Mouse (Mus musculus): ENCODE data around the gene Armc3.
"Not testable (repeated sequence)": the region's sequence is repeated elsewhere in the genome, so short reads cannot be mapped to it uniquely, and the experiment has no call there.

The Armc3 gene

GRCm38 (mm10) chr2:19275602-19276539 lies 76.8 kb downstream of the Armc3 start:
- DNase-seq = peak; percentile 77 to 79

DNA sequence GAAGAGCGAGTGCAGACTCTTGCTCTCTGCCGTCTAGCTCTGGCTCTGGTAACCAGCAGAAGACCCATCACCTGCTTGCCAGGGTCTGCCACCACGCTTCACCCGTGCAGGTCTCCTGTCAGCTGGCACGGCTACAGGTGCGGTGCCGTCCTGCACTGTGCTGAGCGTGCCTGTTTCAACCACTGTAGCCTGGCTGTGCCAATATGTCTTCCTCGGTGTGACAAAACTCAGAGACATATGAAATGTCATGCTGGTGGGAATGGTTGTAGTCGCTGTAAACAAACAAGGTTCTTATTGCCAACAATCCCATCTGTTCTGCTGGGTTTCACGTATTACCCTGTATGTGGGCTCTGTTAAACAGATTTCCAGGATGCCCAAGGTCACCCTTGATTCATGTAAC lies 81.2 kb downstream of the Armc3 start:
- DNase-seq = no peak

GRCm38 (mm10) chr2:19292366-19292765 lies 93.3 kb downstream of the Armc3 start:
- DNase-seq = no peak

- DNase-seq = peak; percentile 25 to 41
These were observed 101.4 kb downstream of the Armc3 start for GRCm38 (mm10) chr2:19300345-19301089.

DNA sequence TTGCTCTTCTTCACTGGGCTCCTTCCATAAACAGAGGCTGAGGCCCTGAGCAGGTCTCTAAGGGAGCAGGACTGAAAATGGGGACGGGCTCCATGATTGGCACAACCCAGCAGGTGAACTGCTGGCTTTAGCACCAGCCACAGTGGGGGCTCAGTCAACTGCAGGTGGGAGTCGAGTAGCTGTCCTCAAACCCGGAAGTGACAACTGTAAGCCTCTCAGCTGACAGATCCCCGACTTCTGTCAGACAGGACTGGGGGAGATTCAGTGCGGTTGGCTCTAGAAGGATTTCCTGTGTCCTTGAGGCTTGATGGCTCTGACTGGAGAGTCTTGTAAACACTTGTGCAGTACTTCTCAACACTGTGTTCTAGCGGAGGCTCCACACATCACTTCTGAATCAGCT lies 102.1 kb downstream of the Armc3 start:
- peak; percentile 68 to 80 for DNase-seq

- DNase-seq = not testable (repeated sequence)
These were observed 104.0 kb downstream of the Armc3 start for GRCm38 (mm10) chr2:19303087-19303486.

- DNase-seq = no peak
These were observed 111.4 kb downstream of the Armc3 start for GRCm38 (mm10) chr2:19310498-19310897.

- peak; percentile 43 to 58 for DNase-seq
These were observed 117.0 kb downstream of the Armc3 start for GRCm38 (mm10) chr2:19316056-19316455.

DNA sequence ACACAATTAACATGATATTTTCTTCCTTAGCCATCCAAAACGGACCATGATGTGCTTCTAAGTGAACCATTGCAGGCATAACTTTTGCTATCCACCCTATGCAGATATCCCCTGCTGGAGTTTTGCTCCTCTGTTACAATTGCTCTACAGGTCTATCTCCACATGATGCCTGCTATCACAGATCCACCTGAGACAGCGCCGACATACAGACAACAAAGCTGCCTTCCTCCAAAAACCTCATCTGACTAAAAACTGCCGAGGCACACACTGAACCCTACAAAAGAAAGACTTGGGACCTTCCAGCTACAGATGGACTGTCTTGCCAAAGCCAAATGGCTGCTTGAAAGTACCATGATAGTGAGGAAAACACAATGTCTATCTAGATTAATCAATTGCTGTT lies 117.6 kb downstream of the Armc3 start:
- DNase-seq = no peak

DNA sequence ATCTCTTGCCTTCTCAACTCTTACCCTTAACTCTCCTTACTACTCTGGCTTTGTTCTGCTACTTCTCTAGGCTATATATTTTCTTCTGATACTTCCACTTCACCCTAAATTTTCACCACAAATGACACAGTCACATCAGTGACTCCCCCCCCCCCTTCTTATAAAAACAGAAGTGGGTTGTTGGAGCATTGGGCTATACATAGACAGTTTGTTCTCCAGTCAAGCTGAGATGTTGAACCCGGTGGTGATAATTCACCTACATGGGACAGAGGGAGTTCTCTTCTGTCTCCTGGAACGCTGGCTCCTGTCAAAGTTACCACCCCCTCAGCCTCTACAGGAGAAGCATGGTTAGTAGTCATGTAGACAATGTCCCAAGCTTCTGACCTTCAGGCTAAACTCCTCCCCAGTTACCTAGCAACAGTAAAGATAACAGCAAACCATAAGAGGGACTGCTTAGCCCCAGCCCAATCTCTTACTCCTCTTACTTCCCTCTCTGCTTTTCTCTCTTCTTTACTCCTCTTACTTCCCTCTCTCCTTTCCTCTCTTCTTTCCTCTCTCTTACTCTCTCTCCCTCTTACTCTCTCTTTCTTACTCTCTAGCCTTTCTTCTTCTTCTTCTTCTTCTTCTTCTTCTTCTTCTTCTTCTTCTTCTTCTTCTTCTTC lies 118.2 kb downstream of the Armc3 start:
- not testable (repeated sequence) for DNase-seq

DNA sequence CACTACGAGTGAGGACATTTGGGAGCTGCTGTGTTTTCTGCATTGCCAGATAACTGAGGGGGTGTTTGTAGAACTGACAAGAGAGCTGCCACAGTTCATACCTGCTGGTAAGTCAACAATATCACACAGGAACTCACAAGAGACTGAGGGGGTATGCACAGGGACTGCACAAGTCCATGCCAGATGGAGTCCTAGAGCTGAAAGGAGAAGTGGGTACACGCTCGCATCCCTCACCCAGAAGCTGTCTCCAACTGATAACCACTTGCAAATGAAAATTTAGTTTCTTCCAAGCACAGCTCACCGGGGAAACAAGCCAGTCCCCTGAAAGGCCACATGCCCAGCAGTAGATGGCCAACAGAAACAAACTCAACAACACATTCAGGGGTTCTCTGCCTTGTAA lies 119.4 kb downstream of the Armc3 start:
- DNase-seq = no peak

DNA sequence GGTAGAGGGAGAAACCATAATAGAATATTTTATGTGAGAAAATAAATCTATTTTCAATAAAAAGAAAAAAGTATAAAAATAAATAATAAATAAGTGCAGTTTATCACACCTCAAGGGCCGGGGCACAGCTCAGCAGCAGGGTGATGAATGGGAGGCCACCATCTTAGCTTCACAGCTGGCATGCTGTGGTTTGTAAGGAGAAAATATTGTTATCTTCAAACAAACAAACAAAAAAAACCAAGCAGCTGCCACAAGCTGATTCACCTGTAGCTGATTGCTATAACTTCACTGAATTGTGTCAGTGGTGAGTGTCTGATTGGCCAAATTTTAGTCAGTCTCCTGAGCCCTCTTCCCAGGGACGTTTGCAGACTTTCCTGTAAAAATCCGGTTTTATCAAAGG lies 120.2 kb downstream of the Armc3 start:
- no peak for DNase-seq

DNA sequence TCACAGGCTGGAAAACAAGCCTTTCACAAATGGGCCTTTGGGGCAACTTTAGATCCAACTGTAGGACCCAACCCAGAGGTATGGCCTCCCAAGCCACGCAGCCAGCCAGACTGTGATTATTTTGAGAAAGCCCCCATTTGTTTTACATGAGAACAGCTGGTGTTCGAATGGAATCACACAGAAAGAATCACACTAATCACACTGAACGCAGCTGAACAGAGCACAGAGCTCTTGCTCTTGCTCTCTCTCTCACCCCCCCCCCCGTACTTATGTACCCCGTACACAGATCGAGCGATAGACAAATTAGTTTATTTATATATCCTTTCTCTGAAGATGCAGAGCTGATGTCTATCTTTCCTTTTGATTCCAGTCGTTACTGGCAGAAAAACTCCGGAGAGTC lies 123.3 kb downstream of the Armc3 start:
- no peak for DNase-seq

GRCm38 (mm10) chr2:19326376-19326775 lies 127.3 kb downstream of the Armc3 start:
- DNase-seq = no peak

DNA sequence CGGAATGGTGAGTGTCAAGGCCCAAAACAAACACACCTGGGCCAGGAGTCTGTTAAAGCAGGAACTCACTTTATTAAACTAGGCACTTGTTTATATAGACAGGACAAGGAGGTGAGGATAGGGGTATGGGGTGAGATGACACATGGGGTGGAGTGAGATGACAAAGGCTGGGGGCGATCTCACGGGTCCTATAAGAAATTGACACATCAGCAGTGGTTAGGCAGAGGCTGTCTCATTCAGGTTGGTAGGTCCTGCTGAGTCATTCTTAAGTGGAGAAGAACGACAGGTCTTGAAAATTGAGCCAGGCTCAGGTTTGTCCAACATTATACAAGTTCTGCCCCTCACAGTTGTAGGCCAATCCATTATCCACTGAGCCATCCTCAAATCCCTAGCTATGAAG lies 128.7 kb downstream of the Armc3 start:
- no peak for DNase-seq

DNA sequence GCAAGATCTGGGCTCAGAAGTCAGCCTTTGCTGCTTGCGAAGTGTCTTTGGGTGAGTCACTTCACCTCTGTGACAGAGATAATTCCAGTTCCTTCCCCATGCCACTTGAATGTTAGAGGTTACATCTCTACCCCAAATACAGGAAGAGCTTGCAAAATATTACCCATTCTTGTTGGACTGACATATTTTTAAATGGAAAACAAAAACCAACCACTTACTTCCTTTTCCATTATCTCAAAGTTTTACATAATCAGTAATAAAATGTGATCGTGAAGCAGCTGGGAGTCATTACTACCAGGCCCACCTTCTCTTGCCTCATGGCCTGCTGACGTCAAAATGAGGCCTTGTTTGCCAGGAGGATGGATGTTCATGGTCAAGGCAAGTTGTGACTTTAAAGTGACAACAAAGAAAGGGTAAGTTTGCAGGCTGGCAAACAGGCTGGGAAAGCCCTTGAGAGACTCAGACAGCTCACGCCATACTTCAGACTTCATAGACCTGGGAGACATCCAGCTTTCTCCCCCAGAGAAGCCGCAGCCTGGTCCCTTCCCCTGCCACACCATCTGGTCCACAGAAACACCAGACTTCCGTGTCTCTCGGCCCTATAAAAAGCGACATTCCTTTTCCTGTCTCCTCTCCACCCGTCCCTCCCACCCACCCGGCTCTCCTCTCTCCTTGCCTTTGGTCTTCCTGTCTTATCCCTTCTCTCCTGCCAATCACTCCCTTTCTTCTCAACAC lies 145.0 kb downstream of the Armc3 start:
- DNase-seq = peak; percentile 5 to 12

- DNase-seq = peak; percentile 82 to 85
These were observed 145.7 kb downstream of the Armc3 start for GRCm38 (mm10) chr2:19344636-19345413.

DNA sequence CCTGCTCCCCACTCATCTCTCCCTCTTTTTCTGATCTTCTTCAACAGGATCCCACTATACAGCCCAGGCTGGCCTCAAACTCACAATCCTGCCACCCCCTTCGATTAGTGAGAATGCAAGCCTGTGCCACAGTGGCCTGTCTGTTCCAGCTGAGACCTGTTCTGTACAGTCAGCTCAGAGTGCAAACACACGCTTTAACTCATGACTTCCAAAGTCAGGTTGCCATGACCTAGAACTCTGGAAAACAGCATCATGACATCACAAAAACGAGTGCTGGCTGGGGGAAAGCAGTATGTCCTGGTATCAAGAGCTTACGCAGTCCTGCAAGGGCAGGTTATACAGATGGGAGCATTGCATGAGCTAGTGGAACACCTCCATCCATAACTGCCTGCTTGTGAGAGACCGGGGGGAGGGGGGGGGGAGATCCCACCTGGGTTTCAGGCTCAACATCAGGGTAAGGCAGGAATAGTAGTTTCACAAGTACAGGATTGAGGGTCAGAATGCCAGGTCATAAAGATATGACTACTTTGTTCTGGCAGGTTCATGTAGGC lies 146.4 kb downstream of the Armc3 start:
- DNase-seq = no peak

- DNase-seq = no peak
These were observed 149.4 kb downstream of the Armc3 start for GRCm38 (mm10) chr2:19348454-19348853.

DNA sequence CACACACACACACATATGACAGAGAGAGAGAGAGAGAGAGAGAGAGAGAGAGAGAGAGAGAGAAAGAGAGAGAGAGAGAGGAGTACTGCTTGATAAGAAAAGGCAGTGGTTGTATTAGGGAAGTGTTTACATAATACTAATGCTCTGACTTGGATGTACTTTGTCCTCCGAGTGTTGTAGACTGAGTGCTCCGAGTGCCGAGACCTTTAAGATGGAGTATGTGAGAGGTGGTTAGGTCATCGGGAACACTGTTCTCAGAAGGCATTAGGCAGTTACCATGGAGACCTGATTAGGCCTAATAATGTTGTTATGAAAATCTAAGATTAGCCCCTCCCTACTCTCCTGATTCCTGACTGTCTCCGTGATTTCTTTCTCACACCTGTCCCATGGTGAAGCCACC lies 151.1 kb downstream of the Armc3 start:
- no peak for DNase-seq

DNA sequence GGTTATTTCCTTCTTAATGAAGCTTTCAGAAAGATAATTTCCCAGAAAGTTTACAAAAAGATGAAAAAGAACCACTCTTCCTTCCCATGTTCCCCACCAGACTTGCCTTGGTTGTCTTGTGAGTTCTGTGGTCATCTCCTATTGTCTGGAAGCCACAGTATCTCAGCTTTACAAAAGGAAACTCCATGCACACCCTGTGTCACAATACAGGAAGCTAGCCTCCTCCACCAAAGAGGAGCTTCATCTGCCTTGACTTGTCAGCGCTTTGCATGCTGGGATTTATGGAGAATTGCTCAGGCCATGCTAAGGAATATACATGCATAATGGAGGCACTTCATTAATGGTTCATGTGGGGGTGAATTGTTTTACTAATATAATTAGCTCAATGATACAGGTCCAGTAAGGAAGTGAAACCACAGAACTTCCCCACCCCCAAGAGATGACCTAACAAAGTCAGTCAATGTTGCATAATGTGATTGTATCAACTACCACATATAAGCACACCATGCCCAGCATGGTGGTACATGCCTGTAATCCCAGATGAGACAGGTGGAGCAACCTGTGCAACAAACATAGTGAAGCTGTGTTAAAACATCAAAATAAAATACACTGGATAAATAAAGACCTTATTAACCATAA lies 152.6 kb downstream of the Armc3 start:
- no peak for DNase-seq

All from thymus, postnatal 36 days (tissue).